Mouse (Mus musculus) forebrain, embryonic 10.5 days (tissue): ENCODE data around the gene Hes7. TPM values are rescaled to one million over a fixed set of nuclear protein-coding genes. Genes with fewer than 3 reads are reported as not detected.
A peak's percentile ranks its signal among the peaks of the same experiment; 100 is the strongest.
"Not testable (repeated sequence)": the region's sequence is repeated elsewhere in the genome, so short reads cannot be mapped to it uniquely, and the experiment has no call there.

Experiments used
- DNase-seq: peaks from one replicate; pipeline ENCODE4 v3.0.0-alpha.2; 2017; ENCODE audit warnings: low spot score; ENCODE audit errors: extremely low spot score
- H3K27ac ChIP-seq: fragments of 300-500 bp; sonication (generic); 2 replicates; pipeline ENCODE4 v1.5.1; 2016; ENCODE audit warnings: mild to moderate bottlenecking
- H3K27me3 ChIP-seq: fragments of 300-500 bp; sonication (generic); 2 replicates; pipeline ENCODE4 v1.6.1; 2016; ENCODE audit warnings: mild to moderate bottlenecking; ENCODE audit not compliant: poor library complexity, severe bottlenecking
- H3K36me3 ChIP-seq: fragments of 300-500 bp; sonication (generic); replicated peaks from 2 replicates; pipeline ENCODE4 v1.6.1; 2016; ENCODE audit warnings: mild to moderate bottlenecking, moderate library complexity
- H3K4me1 ChIP-seq: fragments of 300-500 bp; sonication (generic); 2 replicates; pipeline ENCODE4 v1.6.1; 2016
- H3K4me3 ChIP-seq: fragments of 300-500 bp; sonication (generic); 2 replicates; pipeline ENCODE4 v1.5.1; 2016; ENCODE audit warnings: mild to moderate bottlenecking, moderate library complexity
- H3K9me3 ChIP-seq: fragments of 300-500 bp; sonication (generic); 2 replicates; pipeline ENCODE4 v1.6.1; 2016; ENCODE audit warnings: mild to moderate bottlenecking, moderate library complexity
- WGBS: fragments of 180-500 bp; shearing (Covaris S2); methylation state at CpG from one replicate; pipeline ENCODE4 v1.1.7; 2016; 5-methylcytosine and 5-hydroxymethylcytosine counted together
- polyA plus RNA-seq: library from polyadenylated mRNA; unstranded; fragments of >200 nt; fragmentation: Nextera tagmentation; extraction: Ambion mirVana; gene quantifications from 2 replicates; pipeline ENCODE4 v1.2.1, GENCODE M21; 2016

The Hes7 gene
- polyA plus RNA-seq, 1 experiment from 2014 or later, result 0.17 TPM

DNA sequence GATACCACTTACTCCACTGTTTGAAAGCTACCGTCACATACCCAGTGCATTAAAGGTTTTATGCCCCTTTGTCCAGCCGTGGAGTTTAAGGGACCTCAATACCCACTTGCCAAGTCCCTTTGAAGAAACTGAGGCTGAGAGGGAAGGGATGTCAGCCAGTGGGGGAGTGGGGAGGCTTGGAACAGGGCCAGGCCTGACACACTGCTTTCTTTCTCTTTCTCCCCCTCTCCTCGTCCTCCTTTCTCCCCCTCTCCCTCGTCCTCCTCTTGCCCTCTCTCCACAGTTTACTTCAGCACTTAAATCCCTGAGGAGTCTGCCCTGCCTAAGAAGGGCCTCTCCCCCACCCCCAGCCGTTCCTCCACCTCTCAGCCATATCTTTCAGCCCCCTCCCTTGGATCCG, 29.8 kb upstream of the Hes7 start:
- H3K27ac ChIP-seq, result no peak overlapping the region
- H3K4me1 ChIP-seq, result peaks cover 56% of the 10 kb centered on the region
- WGBS, result 90% methylated on average over 6 of the region's 6 CpGs
- peak overlapping the region; percentile 98; the same call in 1 of the 2 replicates for H3K4me3 ChIP-seq
- no peaks in the 10 kb centered on the region for H3K9me3 ChIP-seq
- no peaks in the 10 kb centered on the region for H3K27me3 ChIP-seq
- H3K36me3 ChIP-seq, result peaks cover 33% of the 10 kb centered on the region
- DNase-seq, result no peak

DNA sequence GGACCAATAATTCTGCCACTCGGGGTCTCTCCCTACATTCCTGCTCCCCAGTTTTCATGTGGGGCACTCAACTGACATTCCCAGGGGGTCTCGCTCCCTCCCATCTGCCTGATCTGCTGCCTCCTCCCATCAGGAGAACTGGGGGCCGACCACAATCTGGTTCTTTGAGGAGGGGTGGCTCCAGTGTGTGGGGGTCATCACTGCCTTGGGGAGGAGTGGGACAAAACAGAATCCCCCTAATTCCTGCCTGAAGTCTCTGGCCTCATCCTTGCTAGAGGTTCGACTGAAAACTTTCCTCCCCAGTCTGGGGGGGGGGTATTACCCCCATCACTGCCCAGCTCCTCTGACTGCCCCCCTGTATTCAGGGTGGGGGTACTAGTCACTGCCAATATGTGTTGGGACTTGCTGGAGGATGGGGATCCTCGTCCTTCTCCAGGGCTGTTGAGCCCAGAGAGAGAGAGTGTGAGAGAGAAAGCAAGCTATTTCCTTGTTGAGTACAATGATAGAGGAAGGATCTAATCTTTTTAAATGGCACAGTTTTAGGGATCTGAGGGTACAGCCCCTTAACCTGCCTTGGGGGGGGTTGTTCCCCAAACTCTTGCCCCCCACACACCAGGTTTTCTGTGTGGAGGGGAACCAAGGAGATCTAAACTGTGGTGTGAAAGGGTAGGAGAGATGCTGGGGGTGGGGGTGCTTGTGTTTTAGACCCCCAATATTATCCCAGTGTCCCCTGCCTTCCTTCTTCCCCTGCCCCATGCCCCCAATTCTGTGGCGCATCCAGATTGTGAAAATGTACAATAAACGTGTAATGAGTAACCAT, 28.4 kb upstream of the Hes7 start:
- no peaks in the 10 kb centered on the region for H3K27me3 ChIP-seq
- no peak overlapping the region for H3K27ac ChIP-seq
- 72% methylated on average over 7 of the region's 7 CpGs for WGBS
- peaks cover 33% of the 10 kb centered on the region for H3K36me3 ChIP-seq
- H3K4me1 ChIP-seq, result peaks cover 67% of the 10 kb centered on the region
- peak overlapping the region; percentile 4; the same call in 1 of the 2 replicates for H3K4me3 ChIP-seq
- no peaks in the 10 kb centered on the region for H3K9me3 ChIP-seq
- DNase-seq, result no peak

- no peaks in the 10 kb centered on the region for H3K9me3 ChIP-seq
- peaks cover 33% of the 10 kb centered on the region for H3K36me3 ChIP-seq
- peak; percentile 84 for DNase-seq
- H3K4me3 ChIP-seq, result no peak overlapping the region; the same call in 1 of the 2 replicates
- no peak overlapping the region for H3K27ac ChIP-seq
- 3% methylated on average over 3 of the region's 3 CpGs for WGBS
- H3K4me1 ChIP-seq, result peaks cover 67% of the 10 kb centered on the region
- H3K27me3 ChIP-seq, result no peaks in the 10 kb centered on the region
Observed at GRCm38 (mm10) chr11:69092386-69092751, 27.8 kb upstream of the Hes7 start.

- no peaks in the 10 kb centered on the region for H3K27me3 ChIP-seq
- H3K4me3 ChIP-seq, result no peak overlapping the region; the same call in 1 of the 2 replicates
- peaks cover 33% of the 10 kb centered on the region for H3K36me3 ChIP-seq
- peaks cover 67% of the 10 kb centered on the region for H3K4me1 ChIP-seq
- no peak for DNase-seq
- 86% methylated on average over 4 of the region's 4 CpGs for WGBS
- H3K9me3 ChIP-seq, result no peaks in the 10 kb centered on the region
- H3K27ac ChIP-seq, result no peak overlapping the region
Observed at GRCm38 (mm10) chr11:69092871-69093270, 27.3 kb upstream of the Hes7 start.

GRCm38 (mm10) chr11:69093856-69094255, 26.3 kb upstream of the Hes7 start:
- Histone ChIP-seq H3K4me1 (peaks cover 69% of the 10 kb centered on the region), H3K36me3 (peaks cover 33% of the 10 kb centered on the region)
- 88% methylated on average over 7 of the region's 7 CpGs for WGBS
- not testable (repeated sequence) for H3K9me3 ChIP-seq, DNase-seq, H3K27me3 ChIP-seq, H3K4me3 ChIP-seq, H3K27ac ChIP-seq

- no peaks in the 10 kb centered on the region for H3K27me3 ChIP-seq
- no peaks in the 10 kb centered on the region for H3K9me3 ChIP-seq
- peak within 1 kb of the TSS; percentile 81 for H3K27ac ChIP-seq
- H3K4me3 ChIP-seq, result peak within 1 kb of the TSS; percentile 65
- H3K4me1 ChIP-seq, result peaks cover 69% of the 10 kb centered on the region
- DNase-seq, result peak; percentile 99
- peaks cover 28% of the 10 kb centered on the region for H3K36me3 ChIP-seq
- under 1% methylated on average over 37 of the region's 37 CpGs for WGBS
Observed at GRCm38 (mm10) chr11:69094697-69095429, 25.3 kb upstream of the Hes7 start, which contains the start of gene Per1. Per1 (plus strand) TSS chr11:69095217.

GRCm38 (mm10) chr11:69095511-69096231, 24.5 kb upstream of the Hes7 start:
- Histone ChIP-seq H3K4me3 (peak overlapping the region; percentile 65), H3K36me3 (peaks cover 22% of the 10 kb centered on the region), H3K27ac (peak overlapping the region; percentile 81), H3K4me1 (peaks cover 70% of the 10 kb centered on the region), H3K27me3 (no peaks in the 10 kb centered on the region), H3K9me3 (no peaks in the 10 kb centered on the region)
- 4% methylated on average over 27 of the region's 27 CpGs for WGBS
- DNase-seq, result no peak

DNA sequence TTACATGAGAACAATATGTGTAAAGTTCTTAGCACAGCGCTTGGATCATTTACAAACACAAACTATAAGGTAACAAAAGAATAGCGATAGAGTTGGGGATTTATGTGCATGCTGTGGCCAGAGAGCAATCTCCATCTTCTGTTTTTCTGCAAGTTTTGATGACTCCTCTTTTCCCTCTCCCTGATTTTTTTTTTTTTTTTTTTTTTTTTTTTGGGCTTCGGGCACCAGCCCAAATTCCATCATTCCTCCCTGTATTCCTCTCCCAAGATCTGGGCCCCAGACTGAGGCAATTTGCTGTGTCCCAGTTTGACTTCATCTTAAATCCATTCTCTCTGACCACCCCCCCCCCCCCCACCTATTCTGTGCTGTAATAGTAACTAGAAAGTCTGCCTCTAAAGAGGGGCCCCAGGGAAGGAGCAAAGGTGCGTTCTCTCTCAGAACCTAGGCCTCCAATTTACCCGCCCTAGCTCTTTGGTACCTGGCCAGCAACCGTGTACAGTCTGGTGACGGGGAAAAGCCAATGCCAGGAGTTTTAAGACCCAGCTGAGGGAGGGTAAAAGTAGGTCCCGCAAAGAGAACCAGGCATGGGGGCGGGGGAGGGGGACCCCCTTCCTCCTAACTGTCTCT, 23.7 kb upstream of the Hes7 start:
- Histone ChIP-seq H3K9me3 (no peaks in the 10 kb centered on the region), H3K36me3 (peaks cover 22% of the 10 kb centered on the region), H3K4me3 (peak overlapping the region; percentile 65), H3K4me1 (peaks cover 74% of the 10 kb centered on the region), H3K27ac (peak overlapping the region; percentile 82), H3K27me3 (no peaks in the 10 kb centered on the region)
- 18% methylated on average over 9 of the region's 9 CpGs for WGBS
- no peak for DNase-seq

GRCm38 (mm10) chr11:69096987-69097900, 23.0 kb upstream of the Hes7 start:
- Histone ChIP-seq H3K4me1 (peaks cover 71% of the 10 kb centered on the region), H3K27ac (peak overlapping the region; percentile 82), H3K9me3 (no peaks in the 10 kb centered on the region), H3K36me3 (peaks cover 24% of the 10 kb centered on the region), H3K27me3 (no peaks in the 10 kb centered on the region), H3K4me3 (peak overlapping the region; percentile 65)
- DNase-seq, result peak; percentile 86
- 3% methylated on average over 29 of the region's 29 CpGs for WGBS

DNA sequence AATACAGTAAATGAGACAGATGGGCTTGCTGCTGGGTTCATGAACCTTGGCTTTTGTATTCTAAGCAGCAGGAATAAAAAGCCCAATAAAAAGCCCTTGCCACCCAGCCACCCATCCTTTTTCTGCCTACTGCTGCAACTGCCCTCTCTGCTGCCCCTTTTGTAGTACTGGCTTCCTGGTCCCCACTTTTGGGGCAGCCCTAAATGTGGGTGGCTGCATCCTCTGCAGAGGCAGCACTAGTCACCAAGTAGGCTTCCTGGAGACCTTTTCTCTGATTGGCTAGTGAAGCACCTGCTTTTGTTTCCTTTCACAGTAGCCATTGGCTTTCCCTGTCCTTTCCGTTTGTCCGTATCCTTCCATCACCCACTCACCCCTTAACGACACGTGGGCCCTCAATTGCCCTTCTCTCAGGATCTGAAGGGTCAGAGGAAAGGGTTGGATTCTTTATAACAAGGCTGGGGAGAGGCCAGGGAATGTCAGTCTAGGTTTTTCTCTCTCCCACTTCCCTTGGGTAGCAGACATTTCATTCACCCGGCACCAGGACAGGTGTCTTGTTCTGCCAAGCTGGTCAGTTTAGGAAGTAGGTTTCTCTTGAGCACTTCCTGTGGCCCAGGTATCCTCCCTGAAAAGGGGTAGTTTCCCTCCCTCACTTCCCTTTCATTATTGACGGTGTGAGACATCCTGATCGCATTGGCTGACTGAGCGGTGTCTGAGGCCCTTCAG, 22.0 kb upstream of the Hes7 start:
- H3K4me3 ChIP-seq, result peak overlapping the region; percentile 65
- H3K27ac ChIP-seq, result peak overlapping the region; percentile 86
- H3K4me1 ChIP-seq, result peaks cover 71% of the 10 kb centered on the region
- no peaks in the 10 kb centered on the region for H3K9me3 ChIP-seq
- no peak for DNase-seq
- peaks cover 27% of the 10 kb centered on the region for H3K36me3 ChIP-seq
- 24% methylated on average over 8 of the region's 8 CpGs for WGBS
- no peaks in the 10 kb centered on the region for H3K27me3 ChIP-seq

- H3K27me3 ChIP-seq, result no peaks in the 10 kb centered on the region
- under 1% methylated on average over 19 of the region's 19 CpGs for WGBS
- H3K36me3 ChIP-seq, result peaks cover 33% of the 10 kb centered on the region
- H3K9me3 ChIP-seq, result no peaks in the 10 kb centered on the region
- H3K4me1 ChIP-seq, result peaks cover 71% of the 10 kb centered on the region
- H3K4me3 ChIP-seq, result peak overlapping the region; percentile 65
- peak overlapping the region; percentile 86 for H3K27ac ChIP-seq
- DNase-seq, result peak; percentile 92
Observed at GRCm38 (mm10) chr11:69098762-69099091, 21.5 kb upstream of the Hes7 start.
